Mouse (Mus musculus): ENCODE results near the gene Tjp3. TPM values are rescaled to one million over a fixed set of nuclear protein-coding genes. Genes with fewer than 3 reads are reported as not detected.

The Tjp3 gene
- 9.7 and 11.4 TPM in 2 replicates for polyA plus RNA-seq (2016; fragmentation: Nextera tagmentation; extraction: Ambion mirVana)

GRCm38 (mm10) chr10:81291511-81292104 is at the start of gene Tjp3:
Gene Tjp3, minus strand, starts transcription at chr10:81291581.
- Histone ChIP-seq H3K27ac (no peak within 1 kb of the TSS), H3K27me3 (peaks cover 32% of the 10 kb centered on the region), H3K9ac (no peak within 1 kb of the TSS), H3K4me2 (peak within 1 kb of the TSS; percentile 6; the same call in 1 of the 2 replicates), H3K36me3 (replicated peaks) (peaks cover 12% of the 10 kb centered on the region; the same call in 1 of the 2 replicates), H3K4me3 (replicated peaks) (peak within 1 kb of the TSS; percentile 87; the same call in 1 of the 2 replicates), H3K4me1 (peaks cover 44% of the 10 kb centered on the region), H3K9me3 (no peaks in the 10 kb centered on the region)
- 73% methylated on average over 9 of the region's 9 CpGs for WGBS
- no peak for ATAC-seq (ENCODE audit: low FRiP score)

GRCm38 (mm10) chr10:81340551-81341332 is 49.4 kb upstream of the Tjp3 start:
- H3K4me3 ChIP-seq (replicated peaks), result no peak overlapping the region
- no peak overlapping the region for H3K4me2 ChIP-seq
- peaks cover 8% of the 10 kb centered on the region for H3K4me1 ChIP-seq
- no peaks in the 10 kb centered on the region for H3K9me3 ChIP-seq
- ATAC-seq (ENCODE audit: low FRiP score), result no peak
- H3K36me3 ChIP-seq (replicated peaks), result peaks cover 7% of the 10 kb centered on the region
- H3K27me3 ChIP-seq, result peaks cover 71% of the 10 kb centered on the region
- H3K9ac ChIP-seq, result no peak overlapping the region
- H3K27ac ChIP-seq, result no peak overlapping the region
- 37% methylated on average over 17 of the region's 17 CpGs for WGBS

GRCm38 (mm10) chr10:81336558-81336957 is 45.2 kb upstream of the Tjp3 start:
- Histone ChIP-seq H3K9me3 (no peaks in the 10 kb centered on the region), H3K4me1 (peaks cover 3% of the 10 kb centered on the region), H3K27ac (no peak overlapping the region), H3K4me2 (no peak overlapping the region), H3K36me3 (replicated peaks) (no peaks in the 10 kb centered on the region), H3K27me3 (peaks cover 60% of the 10 kb centered on the region), H3K9ac (no peak overlapping the region), H3K4me3 (replicated peaks) (no peak overlapping the region)
- WGBS, result 94% methylated on average over 4 of the region's 4 CpGs
- no peak for ATAC-seq (ENCODE audit: low FRiP score)

- H3K4me3 ChIP-seq (replicated peaks), result no peak overlapping the region
- no peak overlapping the region for H3K9ac ChIP-seq
Observed at GRCm38 (mm10) chr10:81335393-81336340, 44.3 kb upstream of the Tjp3 start.

GRCm38 (mm10) chr10:81334324-81334723 is 42.9 kb upstream of the Tjp3 start:
- no peak for ATAC-seq (ENCODE audit: low FRiP score)
- no peaks in the 10 kb centered on the region for H3K9me3 ChIP-seq
- no peak overlapping the region for H3K4me3 ChIP-seq (replicated peaks)

More at GRCm38 (mm10) chr10:81335393-81336340, 44.3 kb upstream of the Tjp3 start:
- Histone ChIP-seq H3K27me3 (peaks cover 52% of the 10 kb centered on the region), H3K27ac (no peak overlapping the region), H3K4me1 (peaks cover 3% of the 10 kb centered on the region), H3K36me3 (replicated peaks) (no peaks in the 10 kb centered on the region), H3K4me2 (no peak overlapping the region), H3K9me3 (no peaks in the 10 kb centered on the region)
- no peak for ATAC-seq (ENCODE audit: low FRiP score)
- 48% methylated on average over 17 of the region's 19 CpGs for WGBS

GRCm38 (mm10) chr10:81332277-81332676 is 40.9 kb upstream of the Tjp3 start:
- Histone ChIP-seq H3K4me3 (replicated peaks) (no peak overlapping the region), H3K9ac (no peak overlapping the region), H3K4me1 (peaks cover 3% of the 10 kb centered on the region), H3K36me3 (replicated peaks) (peaks cover 4% of the 10 kb centered on the region), H3K9me3 (no peaks in the 10 kb centered on the region), H3K27ac (no peak overlapping the region), H3K4me2 (peak overlapping the region; percentile 17; the same call in 1 of the 2 replicates), H3K27me3 (peaks cover 31% of the 10 kb centered on the region)
- no peak for ATAC-seq (ENCODE audit: low FRiP score)
- 18% methylated on average over 29 of the region's 29 CpGs for WGBS

More at GRCm38 (mm10) chr10:81334324-81334723, 42.9 kb upstream of the Tjp3 start:
- no peak overlapping the region for H3K9ac ChIP-seq
- H3K27ac ChIP-seq, result no peak overlapping the region
- peaks cover 45% of the 10 kb centered on the region for H3K27me3 ChIP-seq
- peaks cover 3% of the 10 kb centered on the region for H3K4me1 ChIP-seq
- WGBS, result 61% methylated on average over 11 of the region's 11 CpGs
- no peak overlapping the region for H3K4me2 ChIP-seq
- no peaks in the 10 kb centered on the region for H3K36me3 ChIP-seq (replicated peaks)

- peaks cover 31% of the 10 kb centered on the region for H3K27me3 ChIP-seq
- WGBS, result 75% methylated on average over 4 of the region's 4 CpGs
- ATAC-seq (ENCODE audit: low FRiP score), result no peak
Observed at GRCm38 (mm10) chr10:81330007-81330406, 38.6 kb upstream of the Tjp3 start.

GRCm38 (mm10) chr10:81329194-81329975 is 38.0 kb upstream of the Tjp3 start:
- Histone ChIP-seq H3K9me3 (no peaks in the 10 kb centered on the region), H3K27me3 (peaks cover 25% of the 10 kb centered on the region), H3K4me1 (peaks cover 3% of the 10 kb centered on the region; the same call in 1 of the 2 replicates), H3K9ac (peak overlapping the region; percentile 21; the same call in 1 of the 2 replicates), H3K4me3 (replicated peaks) (no peak overlapping the region), H3K4me2 (no peak overlapping the region), H3K27ac (no peak overlapping the region), H3K36me3 (replicated peaks) (peaks cover 33% of the 10 kb centered on the region)
- no peak for ATAC-seq (ENCODE audit: low FRiP score)
- WGBS, result 80% methylated on average over 10 of the region's 10 CpGs

More at GRCm38 (mm10) chr10:81330007-81330406, 38.6 kb upstream of the Tjp3 start:
- Histone ChIP-seq H3K4me3 (replicated peaks) (no peak overlapping the region), H3K36me3 (replicated peaks) (peaks cover 27% of the 10 kb centered on the region), H3K4me1 (peaks cover 3% of the 10 kb centered on the region; the same call in 1 of the 2 replicates), H3K9me3 (no peaks in the 10 kb centered on the region), H3K4me2 (no peak overlapping the region), H3K9ac (no peak overlapping the region), H3K27ac (no peak overlapping the region)

GRCm38 (mm10) chr10:81328386-81328785 is 37.0 kb upstream of the Tjp3 start, which contains the start of gene Tbxa2r:
Gene Tbxa2r, plus strand, starts transcription at chr10:81328731.
- peaks cover 3% of the 10 kb centered on the region; the same call in 1 of the 2 replicates for H3K4me1 ChIP-seq
- H3K9ac ChIP-seq, result peak within 1 kb of the TSS; percentile 21; the same call in 1 of the 2 replicates
- H3K4me3 ChIP-seq (replicated peaks), result no peak within 1 kb of the TSS
- H3K36me3 ChIP-seq (replicated peaks), result peaks cover 43% of the 10 kb centered on the region
- no peak within 1 kb of the TSS for H3K4me2 ChIP-seq
- H3K27me3 ChIP-seq, result peaks cover 20% of the 10 kb centered on the region
- H3K9me3 ChIP-seq, result no peaks in the 10 kb centered on the region
- 18% methylated on average over 10 of the region's 10 CpGs for WGBS
- ATAC-seq (ENCODE audit: low FRiP score), result no peak
- no peak within 1 kb of the TSS for H3K27ac ChIP-seq

GRCm38 (mm10) chr10:81327959-81328358 is 36.6 kb upstream of the Tjp3 start:
- Histone ChIP-seq H3K4me1 (peaks cover 3% of the 10 kb centered on the region; the same call in 1 of the 2 replicates), H3K9ac (no peak overlapping the region), H3K9me3 (no peaks in the 10 kb centered on the region), H3K4me2 (no peak overlapping the region), H3K27ac (no peak overlapping the region), H3K4me3 (replicated peaks) (no peak overlapping the region), H3K36me3 (replicated peaks) (peaks cover 47% of the 10 kb centered on the region), H3K27me3 (peaks cover 16% of the 10 kb centered on the region)
- 62% methylated on average over 2 of the region's 2 CpGs for WGBS
- no peak for ATAC-seq (ENCODE audit: low FRiP score)

GRCm38 (mm10) chr10:81326858-81327257 is 35.5 kb upstream of the Tjp3 start:
- H3K9ac ChIP-seq, result no peak overlapping the region
- H3K4me3 ChIP-seq (replicated peaks), result no peak overlapping the region
- no peaks in the 10 kb centered on the region for H3K9me3 ChIP-seq
- peaks cover 8% of the 10 kb centered on the region for H3K4me1 ChIP-seq
- H3K27me3 ChIP-seq, result peaks cover 5% of the 10 kb centered on the region
- 86% methylated on average over 6 of the region's 6 CpGs for whole genome bisulfite sequencing
- 0 out of 2 replicates have a peak overlapping the region, but pooled peaks have one; percentile 13 for H3K27ac ChIP-seq
- peaks cover 56% of the 10 kb centered on the region for H3K36me3 ChIP-seq (replicated peaks)
- H3K4me2 ChIP-seq, result no peak overlapping the region
- ATAC-seq (ENCODE audit: low FRiP score), result no peak
